Mouse (Mus musculus) hindbrain, embryonic 15.5 days (tissue): ENCODE data around the gene Zbtb43. TPM values are rescaled to one million over a fixed set of nuclear protein-coding genes. Genes with fewer than 3 reads are reported as not detected.

Experiments
- ATAC-seq: fragments of 200-750 bp; cut with Nextera tagmentation; 2 replicates; pipeline ENCODE4 v1.8.0; 2017; ENCODE audit warnings: low read depth, moderate number of reproducible peaks, moderate TSS enrichment; ENCODE audit not compliant: low FRiP score
- H3K27ac ChIP-seq: fragments of 300-500 bp; sonication (generic); replicated peaks from 2 replicates; pipeline ENCODE4 v1.5.1; 2015; ENCODE audit warnings: mild to moderate bottlenecking, inconsistent platforms
- H3K27me3 ChIP-seq: fragments of 300-500 bp; sonication (generic); 2 replicates; pipeline ENCODE4 v1.6.1; 2015; ENCODE audit warnings: control low read depth, inconsistent platforms
- H3K36me3 ChIP-seq: fragments of 300-500 bp; sonication (generic); 2 replicates; pipeline ENCODE4 v1.6.1; 2015; ENCODE audit warnings: control low read depth, inconsistent platforms
- H3K4me1 ChIP-seq: fragments of 300-500 bp; sonication (generic); replicated peaks from 2 replicates; pipeline ENCODE4 v1.6.1; 2015; ENCODE audit warnings: control low read depth, inconsistent platforms
- H3K4me2 ChIP-seq: fragments of 300-500 bp; sonication (generic); 2 replicates; pipeline ENCODE4 v1.6.1; 2015; ENCODE audit warnings: moderate library complexity, mild to moderate bottlenecking, inconsistent platforms
- H3K4me3 ChIP-seq: fragments of 300-500 bp; sonication (generic); 2 replicates; pipeline ENCODE4 v1.5.1; 2015; ENCODE audit warnings: mild to moderate bottlenecking, inconsistent platforms
- H3K9ac ChIP-seq: fragments of 300-500 bp; sonication (generic); 2 replicates; pipeline ENCODE4 v1.6.1; 2015; ENCODE audit warnings: inconsistent platforms
- H3K9me3 ChIP-seq: fragments of 300-500 bp; sonication (generic); 2 replicates; pipeline ENCODE4 v1.6.1; 2016; ENCODE audit warnings: control low read depth, inconsistent platforms
- WGBS: fragments of 180-500 bp; shearing (Covaris S2); methylation state at CpG from one replicate; pipeline ENCODE4 v1.1.7; 2015; 5-methylcytosine and 5-hydroxymethylcytosine counted together
- polyA plus RNA-seq: library from polyadenylated mRNA; unstranded; fragments of >200 nt; fragmentation: Nextera tagmentation; extraction: Ambion mirVana; gene quantifications from 2 replicates; pipeline ENCODE4 v1.2.1, GENCODE M21; 2015

Zbtb43 gene
- polyA plus RNA-seq = 21.3 and 24.6 TPM in 2 replicates

GRCm38 (mm10) chr2:33468466-33469097 is at the start of gene Zbtb43:
Gene Zbtb43, minus strand, starts transcription at chr2:33468559.
- Histone ChIP-seq H3K9me3 (no peaks in the 10 kb centered on the region), H3K36me3 (no peaks in the 10 kb centered on the region), H3K4me1 (peaks cover 41% of the 10 kb centered on the region), H3K4me3 (peak within 1 kb of the TSS; percentile 98), H3K4me2 (peak within 1 kb of the TSS; percentile 86), H3K27ac (peak within 1 kb of the TSS; percentile 77), H3K27me3 (peaks cover 2% of the 10 kb centered on the region; the same call in 1 of the 2 replicates), H3K9ac (peak within 1 kb of the TSS; percentile 94)
- peak; percentile 98 for ATAC-seq
- 6% methylated on average over 36 of the region's 36 CpGs for WGBS

GRCm38 (mm10) chr2:33515856-33516255 is 47.5 kb upstream of the Zbtb43 start:
- peaks cover 9% of the 10 kb centered on the region; the same call in 1 of the 2 replicates for H3K4me1 ChIP-seq
- H3K36me3 ChIP-seq = no peaks in the 10 kb centered on the region
- 53% methylated on average over 19 of the region's 19 CpGs for WGBS
- no peak overlapping the region; the same call in 1 of the 2 replicates for H3K27ac ChIP-seq
- no peak overlapping the region for H3K4me2 ChIP-seq
- H3K9ac ChIP-seq = no peak overlapping the region
- no peak overlapping the region for H3K4me3 ChIP-seq
- H3K27me3 ChIP-seq = 0 out of 2 replicates have a peak, but pooled peaks cover 3% of the 10 kb centered on the region
- no peaks in the 10 kb centered on the region for H3K9me3 ChIP-seq
- ATAC-seq = no peak

DNA sequence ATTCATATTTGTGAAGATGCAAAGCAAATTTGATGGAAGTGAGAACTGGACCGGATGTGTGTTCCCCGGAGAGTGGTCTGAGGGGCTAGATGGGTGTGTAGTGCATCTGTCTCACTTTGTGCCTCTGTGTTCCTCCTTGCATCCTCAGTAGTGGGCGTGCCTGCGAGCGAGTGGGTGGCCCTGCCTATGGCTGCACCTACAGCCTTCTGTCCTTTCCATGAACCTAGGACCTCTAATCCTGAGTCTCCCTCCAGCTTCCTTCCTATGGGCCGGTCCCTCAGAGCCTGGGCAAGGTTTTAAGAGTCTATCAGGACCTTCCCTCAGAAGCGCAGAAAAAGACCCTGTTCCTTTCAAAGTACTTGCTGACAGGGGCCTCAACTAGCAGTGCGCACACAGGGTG is 47.1 kb upstream of the Zbtb43 start:
- H3K4me2 ChIP-seq = no peak overlapping the region
- 83% methylated on average over 8 of the region's 8 CpGs for WGBS
- H3K4me1 ChIP-seq = peaks cover 9% of the 10 kb centered on the region; the same call in 1 of the 2 replicates
- no peak for ATAC-seq
- H3K9ac ChIP-seq = no peak overlapping the region
- H3K4me3 ChIP-seq = no peak overlapping the region
- no peaks in the 10 kb centered on the region for H3K36me3 ChIP-seq
- 0 out of 2 replicates have a peak, but pooled peaks cover 3% of the 10 kb centered on the region for H3K27me3 ChIP-seq
- no peak overlapping the region; the same call in 1 of the 2 replicates for H3K27ac ChIP-seq
- no peaks in the 10 kb centered on the region for H3K9me3 ChIP-seq

DNA sequence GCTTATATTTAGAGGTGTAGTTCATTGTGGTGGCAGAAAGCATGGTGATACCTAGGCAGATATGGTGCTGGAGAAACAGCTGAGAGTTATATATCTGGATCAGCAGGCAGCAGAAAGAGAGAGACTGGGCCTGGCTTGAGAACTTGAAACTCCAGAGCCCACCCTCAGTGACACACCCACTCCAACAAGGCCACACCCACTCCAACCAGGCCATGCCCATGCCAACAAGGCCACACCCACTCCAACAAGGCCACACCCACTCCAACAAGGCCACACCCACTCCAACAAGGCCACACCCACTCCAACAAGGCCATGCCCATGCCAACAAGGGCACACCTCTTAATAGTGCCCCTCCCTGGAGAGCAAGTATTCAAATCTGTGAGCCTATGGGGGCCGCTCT is 42.4 kb upstream of the Zbtb43 start:
- no peaks in the 10 kb centered on the region for H3K4me1 ChIP-seq
- no peaks in the 10 kb centered on the region for H3K36me3 ChIP-seq
- no peak for ATAC-seq
- no peak overlapping the region for H3K4me3 ChIP-seq
- H3K27ac ChIP-seq = no peak overlapping the region
- no peaks in the 10 kb centered on the region for H3K9me3 ChIP-seq
- H3K9ac ChIP-seq = no peak overlapping the region
- H3K4me2 ChIP-seq = no peak overlapping the region
- 97% methylated on average over 1 of the region's 1 CpGs for WGBS
- no peaks in the 10 kb centered on the region for H3K27me3 ChIP-seq

- H3K27me3 ChIP-seq = no peaks in the 10 kb centered on the region
- WGBS = 49% methylated on average over 2 of the region's 2 CpGs
- 0 out of 2 replicates have a peak, but pooled peaks cover 8% of the 10 kb centered on the region for H3K9me3 ChIP-seq
- no peak overlapping the region for H3K27ac ChIP-seq
- no peak overlapping the region for H3K9ac ChIP-seq
- no peak overlapping the region for H3K4me2 ChIP-seq
- H3K36me3 ChIP-seq = no peaks in the 10 kb centered on the region
- ATAC-seq = no peak
- no peaks in the 10 kb centered on the region for H3K4me1 ChIP-seq
- H3K4me3 ChIP-seq = no peak overlapping the region
Observed at GRCm38 (mm10) chr2:33502602-33503001, 34.2 kb upstream of the Zbtb43 start.

DNA sequence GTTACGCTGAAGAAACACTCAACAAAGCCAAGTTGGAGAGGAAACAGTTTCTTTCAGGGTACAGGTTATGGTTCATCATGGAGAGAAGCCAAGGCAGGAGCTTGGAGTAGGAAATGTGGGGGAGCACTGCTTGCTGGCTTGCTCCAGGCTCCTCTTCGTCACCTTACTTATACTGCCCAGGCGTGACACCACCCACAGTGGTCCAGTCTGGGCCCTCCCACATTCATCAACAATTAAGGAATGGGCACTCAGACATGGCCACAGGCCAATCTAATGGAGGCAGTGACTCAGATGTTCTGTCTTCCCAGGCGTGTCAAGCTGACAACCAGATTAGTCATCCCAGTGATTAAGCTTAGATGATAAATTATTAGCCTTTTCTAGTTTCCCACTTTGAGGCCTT is 29.9 kb upstream of the Zbtb43 start:
- no peaks in the 10 kb centered on the region for H3K27me3 ChIP-seq
- no peaks in the 10 kb centered on the region for H3K36me3 ChIP-seq
- no peak overlapping the region for H3K4me2 ChIP-seq
- H3K27ac ChIP-seq = no peak overlapping the region
- ATAC-seq = no peak
- H3K4me3 ChIP-seq = no peak overlapping the region
- no peaks in the 10 kb centered on the region for H3K4me1 ChIP-seq
- H3K9ac ChIP-seq = no peak overlapping the region
- WGBS = 73% methylated on average over 4 of the region's 4 CpGs
- 0 out of 2 replicates have a peak, but pooled peaks cover 8% of the 10 kb centered on the region for H3K9me3 ChIP-seq

- Histone ChIP-seq H3K9me3 (0 out of 2 replicates have a peak, but pooled peaks cover 8% of the 10 kb centered on the region), H3K4me2 (no peak overlapping the region), H3K9ac (no peak overlapping the region), H3K36me3 (no peaks in the 10 kb centered on the region), H3K4me3 (no peak overlapping the region), H3K27me3 (no peaks in the 10 kb centered on the region), H3K27ac (no peak overlapping the region), H3K4me1 (no peaks in the 10 kb centered on the region)
- WGBS = 45% methylated on average over 3 of the region's 3 CpGs
- ATAC-seq = no peak
Observed at GRCm38 (mm10) chr2:33495654-33496053, 27.3 kb upstream of the Zbtb43 start.

GRCm38 (mm10) chr2:33492041-33492440 is 23.7 kb upstream of the Zbtb43 start:
- Histone ChIP-seq H3K9ac (no peak overlapping the region), H3K27me3 (no peaks in the 10 kb centered on the region), H3K36me3 (no peaks in the 10 kb centered on the region), H3K4me2 (no peak overlapping the region), H3K27ac (no peak overlapping the region), H3K9me3 (no peaks in the 10 kb centered on the region), H3K4me1 (peaks cover 6% of the 10 kb centered on the region), H3K4me3 (no peak overlapping the region)
- no peak for ATAC-seq
- 97% methylated on average over 3 of the region's 3 CpGs for WGBS

- ATAC-seq = no peak
- Histone ChIP-seq H3K9ac (no peak overlapping the region), H3K9me3 (no peaks in the 10 kb centered on the region), H3K27ac (no peak overlapping the region), H3K27me3 (peaks cover 7% of the 10 kb centered on the region), H3K36me3 (no peaks in the 10 kb centered on the region), H3K4me3 (no peak overlapping the region), H3K4me2 (no peak overlapping the region), H3K4me1 (peaks cover 7% of the 10 kb centered on the region)
- WGBS = 51% methylated on average over 10 of the region's 10 CpGs
Observed at GRCm38 (mm10) chr2:33489565-33489964, 21.2 kb upstream of the Zbtb43 start.

GRCm38 (mm10) chr2:33487332-33487731 is 19.0 kb upstream of the Zbtb43 start:
- H3K4me1 ChIP-seq = peaks cover 7% of the 10 kb centered on the region
- peak; percentile 36; the same call in 1 of the 2 replicates for ATAC-seq
- no peak overlapping the region for H3K4me2 ChIP-seq
- H3K27ac ChIP-seq = peak overlapping the region; percentile 55; the same call in 1 of the 2 replicates
- no peaks in the 10 kb centered on the region for H3K9me3 ChIP-seq
- 37% methylated on average over 8 of the region's 8 CpGs for WGBS
- peaks cover 7% of the 10 kb centered on the region for H3K27me3 ChIP-seq
- no peak overlapping the region for H3K9ac ChIP-seq
- no peaks in the 10 kb centered on the region for H3K36me3 ChIP-seq
- no peak overlapping the region for H3K4me3 ChIP-seq

GRCm38 (mm10) chr2:33486866-33487265 is 18.5 kb upstream of the Zbtb43 start:
- no peak overlapping the region for H3K4me3 ChIP-seq
- no peak overlapping the region for H3K4me2 ChIP-seq
- no peaks in the 10 kb centered on the region for H3K9me3 ChIP-seq
- no peak overlapping the region for H3K9ac ChIP-seq
- WGBS = 8% methylated on average over 9 of the region's 9 CpGs
- H3K27ac ChIP-seq = peak overlapping the region; percentile 55; the same call in 1 of the 2 replicates
- H3K27me3 ChIP-seq = peaks cover 7% of the 10 kb centered on the region
- no peaks in the 10 kb centered on the region for H3K36me3 ChIP-seq
- H3K4me1 ChIP-seq = peaks cover 7% of the 10 kb centered on the region
- peak; percentile 36; the same call in 1 of the 2 replicates for ATAC-seq

GRCm38 (mm10) chr2:33477961-33478755 is 9.8 kb upstream of the Zbtb43 start:
- Histone ChIP-seq H3K9ac (no peak overlapping the region), H3K4me2 (no peak overlapping the region), H3K9me3 (no peaks in the 10 kb centered on the region), H3K4me1 (no peaks in the 10 kb centered on the region), H3K27me3 (no peaks in the 10 kb centered on the region), H3K4me3 (no peak overlapping the region), H3K27ac (no peak overlapping the region), H3K36me3 (no peaks in the 10 kb centered on the region)
- WGBS = 91% methylated on average over 10 of the region's 10 CpGs
- no peak for ATAC-seq
